Comparison of ENCODE assay signal across 8 mouse cellular contexts in genomic region chr5:118513629-118514526, GRCm38 (mm10). TPM values are rescaled to one million over a fixed set of nuclear protein-coding genes. Genes with fewer than 3 reads are reported as not detected.
DNase-seq lines count a peak whose midpoint lies in the region; ATAC-seq and TF ChIP-seq lines count a peak whose summit lies in the region.

No protein-coding gene starts in this region.

- H3K9me3 ChIP-seq in hindbrain, embryonic 10.5 days = no peaks in the 10 kb centered on the region

- TF ChIP-seq CTCF in lung, adult 2 months (IDR thresholded peaks at IDR 0.05; ENCODE audit: insufficient read depth, low read length) = no peak

- ATAC-seq in neutrophil, adult 5-6 weeks (ENCODE audit: extremely low read depth, insufficient number of reproducible peaks, low FRiP score, poor library complexity, severe bottlenecking) = peak; percentile 24; the same call in 1 of the 2 replicates

- peaks cover 74% of the 10 kb centered on the region for H3K27me3 ChIP-seq in hindbrain, embryonic 10.5 days (ENCODE audit: insufficient read depth, poor library complexity, severe bottlenecking)

- peaks cover 59% of the 10 kb centered on the region for H3K4me1 ChIP-seq in hindbrain, embryonic 10.5 days (replicated peaks)
- peaks cover 4% of the 10 kb centered on the region; the same call in 1 of the 2 replicates for H3K4me1 ChIP-seq in lung, adult 2 months (ENCODE audit: control insufficient read depth, insufficient read depth, low read length)

- 7% methylated on average over 43 of the region's 43 CpGs for WGBS in hindbrain, embryonic 10.5 days
- WGBS in lung, adult 2 months = 2% methylated on average over 43 of the region's 43 CpGs

- DNase-seq in Muller cell, postnatal 12 days (ENCODE audit: inconsistent ontology term) = peak; percentile 81
- peak; percentile 27 for DNase-seq in cerebellum, adult 9-10 months
- DNase-seq in frontal cortex, postnatal 10 days (ENCODE audit: low spot score in 2 of 2) = peak; percentile 41 to 44
- peak; percentile 51 for DNase-seq in hindbrain, embryonic 10.5 days (ENCODE audit: low spot score)
- DNase-seq in layer of hippocampus, adult 9-10 months (ENCODE audit: low spot score) = peak; percentile 31
- peak; percentile 52 for DNase-seq in lung, adult 2 months
- peak; percentile 69 to 82 for DNase-seq in urinary bladder, postnatal 36 days (ENCODE audit: low spot score in 2 of 2)

- peak overlapping the region; percentile 62 for H3K27ac ChIP-seq in hindbrain, embryonic 10.5 days

- peak overlapping the region; percentile 49 for H3K4me3 ChIP-seq in hindbrain, embryonic 10.5 days
- H3K4me3 ChIP-seq in lung, adult 2 months (replicated peaks; ENCODE audit: extremely low read depth, low read depth, low read length) = peak overlapping the region; percentile 53

- H3K36me3 ChIP-seq in hindbrain, embryonic 10.5 days = no peaks in the 10 kb centered on the region

- 0 out of 2 replicates have a peak, but pooled peaks have one; percentile 12 for TF ChIP-seq POLR2A in lung, adult 2 months (IDR thresholded peaks at IDR 0.05; ENCODE audit: borderline replicate concordance, extremely low read depth, low read depth, low read length)

RNA-seq across cellular contexts. Expression of gene Med13l, which starts 46.6 kb away (rescaled TPM):
- 10.3 and 11.0 TPM in 2 replicates for polyA plus RNA-seq in hindbrain, embryonic 10.5 days (2016; fragmentation: Nextera tagmentation; extraction: Ambion mirVana)
- polyA plus RNA-seq in lung, adult 2 months (2012; rRNA removed) = 20.3 and 21.4 TPM in 2 replicates
- total RNA-seq in neutrophil, adult 5-6 weeks (2017) = 78.6 and 91.4 TPM in 2 replicates

Comparison
In these comparisons a context has a peak if more than half of its experiments do, and no peak if none do; other contexts are left out.
1. Peak in every context shown above with its lines: DNase-seq, ATAC-seq, H3K4me3 ChIP-seq and H3K27ac ChIP-seq.
2. DNase-seq: peak in every context shown above with its lines; median percentile 81 in Muller cell, postnatal 12 days; 76 in urinary bladder, postnatal 36 days; 52 in lung, adult 2 months; 51 in hindbrain, embryonic 10.5 days; 42 in frontal cortex, postnatal 10 days; 31 in layer of hippocampus, adult 9-10 months; 27 in cerebellum, adult 9-10 months.